Mouse (Mus musculus) kidney, adult 2 months (tissue): ENCODE measurements around the gene Rrbp1. TPM values are rescaled to one million over a fixed set of nuclear protein-coding genes. Genes with fewer than 3 reads are reported as not detected.

Experiments
- DNase-seq: peaks from one replicate; pipeline ENCODE4 v3.0.0; 2021
- H3K27ac ChIP-seq: fragments of 200-500 bp; 2 replicates; pipeline ENCODE4 v1.5.1; 2012; ENCODE audit warnings: low read depth, low read length, control low read depth, inconsistent platforms; ENCODE audit not compliant: insufficient read depth
- H3K27me3 ChIP-seq: fragments of 200-500 bp; replicated peaks from 2 replicates; pipeline ENCODE4 v1.6.1; 2012; ENCODE audit warnings: mild to moderate bottlenecking, moderate library complexity, low read length, inconsistent platforms; ENCODE audit not compliant: control insufficient read depth, insufficient read depth
- H3K36me3 ChIP-seq: fragments of 200-500 bp; 2 replicates; pipeline ENCODE4 v1.6.1; 2012; ENCODE audit warnings: mild to moderate bottlenecking, moderate library complexity, low read length, inconsistent platforms; ENCODE audit not compliant: control insufficient read depth, insufficient read depth
- H3K4me1 ChIP-seq: fragments of 200-500 bp; 2 replicates; pipeline ENCODE4 v1.6.1; 2011; ENCODE audit warnings: low read length; ENCODE audit not compliant: control insufficient read depth, insufficient read depth
- H3K4me3 ChIP-seq: fragments of 200-500 bp; 2 replicates; pipeline ENCODE4 v1.5.1; 2011; ENCODE audit warnings: mild to moderate bottlenecking, low read depth, low read length, control low read depth; ENCODE audit not compliant: insufficient read depth
- CTCF ChIP-seq: fragments of 200-500 bp; conservative IDR thresholded peaks from 2 replicates; pipeline ENCODE4 v1.5.1; 2011; ENCODE audit warnings: low read depth, mild to moderate bottlenecking, control low read depth, low read length, moderate library complexity, mixed read lengths; ENCODE audit not compliant: insufficient read depth, insufficient read length
- POLR2A ChIP-seq: fragments of 200-500 bp; IDR thresholded peaks from one replicate; pipeline ENCODE4 v1.6.1; 2011; ENCODE audit warnings: low read depth, low read length, control low read depth
- WGBS: fragments of 180-500 bp; shearing (Covaris S2); methylation state at CpG from one replicate; pipeline ENCODE4 v1.1.7; 2018; 5-methylcytosine and 5-hydroxymethylcytosine counted together
- polyA plus RNA-seq: library from polyadenylated mRNA; depleted of rRNA; stranded (reverse); fragments of >200 nt; gene quantifications from 2 replicates; pipeline ENCODE4 v1.2.3, GENCODE M21; 2012

Gene Rrbp1
- polyA plus RNA-seq, 1 experiment: 69.2 TPM

- Histone ChIP-seq H3K4me3 (no peak overlapping the region), H3K4me1 (peaks cover 8% of the 10 kb centered on the region; the same call in 1 of the 2 replicates), H3K27me3 (no peaks in the 10 kb centered on the region), H3K27ac (no peak overlapping the region), H3K36me3 (no peaks in the 10 kb centered on the region)
- peak; percentile 49 for DNase-seq
- 62% methylated on average over 4 of the region's 4 CpGs for WGBS
- no peak for TF ChIP-seq POLR2A
- no peak for TF ChIP-seq CTCF
These were observed 56.1 kb downstream of the Rrbp1 start for GRCm38 (mm10) chr2:143955004-143955403.

GRCm38 (mm10) chr2:143953944-143954343 is 57.1 kb downstream of the Rrbp1 start:
- TF ChIP-seq POLR2A (no peak), CTCF (no peak)
- no peak overlapping the region for H3K4me3 ChIP-seq
- no peaks in the 10 kb centered on the region for H3K27me3 ChIP-seq
- DNase-seq: no peak
- WGBS: 92% methylated on average over 4 of the region's 4 CpGs
- H3K4me1 ChIP-seq: peaks cover 8% of the 10 kb centered on the region; the same call in 1 of the 2 replicates
- H3K36me3 ChIP-seq: peaks cover 1% of the 10 kb centered on the region; the same call in 1 of the 2 replicates
- no peak overlapping the region for H3K27ac ChIP-seq

- peaks cover 9% of the 10 kb centered on the region; the same call in 1 of the 2 replicates for H3K4me1 ChIP-seq
- peak; percentile 48 for DNase-seq
- H3K4me3 ChIP-seq: no peak overlapping the region
- H3K27ac ChIP-seq: no peak overlapping the region
- H3K27me3 ChIP-seq: no peaks in the 10 kb centered on the region
- WGBS: 62% methylated on average over 5 of the region's 5 CpGs
- TF ChIP-seq POLR2A (no peak), CTCF (no peak)
- H3K36me3 ChIP-seq: peaks cover 5% of the 10 kb centered on the region; the same call in 1 of the 2 replicates
These were observed 59.3 kb downstream of the Rrbp1 start for GRCm38 (mm10) chr2:143951546-143952315.

GRCm38 (mm10) chr2:143951028-143951420 is 60.0 kb downstream of the Rrbp1 start:
- 37% methylated on average over 1 of the region's 1 CpGs for WGBS
- Histone ChIP-seq H3K27me3 (no peaks in the 10 kb centered on the region), H3K4me1 (peaks cover 12% of the 10 kb centered on the region; the same call in 1 of the 2 replicates), H3K4me3 (no peak overlapping the region), H3K36me3 (peaks cover 5% of the 10 kb centered on the region; the same call in 1 of the 2 replicates), H3K27ac (no peak overlapping the region)
- peak; percentile 61 for DNase-seq
- no peak for TF ChIP-seq POLR2A
- TF ChIP-seq CTCF: no peak

- H3K4me3 ChIP-seq: no peak overlapping the region
- TF ChIP-seq POLR2A (no peak), CTCF (no peak)
- H3K36me3 ChIP-seq: peaks cover 5% of the 10 kb centered on the region; the same call in 1 of the 2 replicates
- no peaks in the 10 kb centered on the region for H3K27me3 ChIP-seq
- H3K27ac ChIP-seq: no peak overlapping the region
- 80% methylated on average over 5 of the region's 5 CpGs for WGBS
- H3K4me1 ChIP-seq: peaks cover 8% of the 10 kb centered on the region; the same call in 1 of the 2 replicates
- DNase-seq: no peak
These were observed 60.6 kb downstream of the Rrbp1 start for GRCm38 (mm10) chr2:143950290-143951027.

- Histone ChIP-seq H3K4me3 (no peak overlapping the region), H3K4me1 (peaks cover 5% of the 10 kb centered on the region; the same call in 1 of the 2 replicates), H3K36me3 (peaks cover 5% of the 10 kb centered on the region; the same call in 1 of the 2 replicates), H3K27me3 (no peaks in the 10 kb centered on the region), H3K27ac (no peak overlapping the region)
- no peak for DNase-seq
- no peak for TF ChIP-seq CTCF
- no peak for TF ChIP-seq POLR2A
- 84% methylated on average over 6 of the region's 6 CpGs for WGBS
These were observed 61.8 kb downstream of the Rrbp1 start for GRCm38 (mm10) chr2:143949217-143949616.

- Histone ChIP-seq H3K27me3 (no peaks in the 10 kb centered on the region), H3K4me3 (no peak overlapping the region), H3K4me1 (peaks cover 5% of the 10 kb centered on the region; the same call in 1 of the 2 replicates), H3K27ac (no peak overlapping the region), H3K36me3 (peaks cover 5% of the 10 kb centered on the region; the same call in 1 of the 2 replicates)
- no peak for DNase-seq
- no peak for TF ChIP-seq CTCF
- no peak for TF ChIP-seq POLR2A
- 51% methylated on average over 4 of the region's 4 CpGs for WGBS
These were observed 62.6 kb downstream of the Rrbp1 start for GRCm38 (mm10) chr2:143948416-143948815.
